Mouse (Mus musculus) heart, adult 18-20 months (tissue): ENCODE results near the gene Zfp2. TPM values are rescaled to one million over a fixed set of nuclear protein-coding genes. Genes with fewer than 3 reads are reported as not detected.

ENCODE experiments used
- DNase-seq, 2 experiments: peaks; one replicate each; pipeline ENCODE4 v3.0.0; 2021 to 2022; ENCODE audit warnings: mixed read lengths in 1 of 2
- long read RNA-seq, 2 experiments: library from polyadenylated mRNA; stranded (forward); transcript quantifications; one replicate each; pipeline ENCODE4 v2.0.0; 2021
- total RNA-seq, 2 experiments: library from RNA; stranded (reverse); gene quantifications; 2 replicates each; pipeline ENCODE4 v1.2.3; 2021

Zfp2 gene
- total RNA-seq: 1 to 10 TPM; 3.0 to 3.1 TPM
- long read RNA-seq, experiment 1, partial matches to known transcripts: 2 of 7 reads
- long read RNA-seq, experiment 1, other reads (novel, unspliced or antisense): 5 of 7 reads
- long read RNA-seq, experiment 2, partial matches to known transcripts: 2 of 5 reads
- long read RNA-seq, experiment 2, other reads (novel, unspliced or antisense): 3 of 5 reads

DNA sequence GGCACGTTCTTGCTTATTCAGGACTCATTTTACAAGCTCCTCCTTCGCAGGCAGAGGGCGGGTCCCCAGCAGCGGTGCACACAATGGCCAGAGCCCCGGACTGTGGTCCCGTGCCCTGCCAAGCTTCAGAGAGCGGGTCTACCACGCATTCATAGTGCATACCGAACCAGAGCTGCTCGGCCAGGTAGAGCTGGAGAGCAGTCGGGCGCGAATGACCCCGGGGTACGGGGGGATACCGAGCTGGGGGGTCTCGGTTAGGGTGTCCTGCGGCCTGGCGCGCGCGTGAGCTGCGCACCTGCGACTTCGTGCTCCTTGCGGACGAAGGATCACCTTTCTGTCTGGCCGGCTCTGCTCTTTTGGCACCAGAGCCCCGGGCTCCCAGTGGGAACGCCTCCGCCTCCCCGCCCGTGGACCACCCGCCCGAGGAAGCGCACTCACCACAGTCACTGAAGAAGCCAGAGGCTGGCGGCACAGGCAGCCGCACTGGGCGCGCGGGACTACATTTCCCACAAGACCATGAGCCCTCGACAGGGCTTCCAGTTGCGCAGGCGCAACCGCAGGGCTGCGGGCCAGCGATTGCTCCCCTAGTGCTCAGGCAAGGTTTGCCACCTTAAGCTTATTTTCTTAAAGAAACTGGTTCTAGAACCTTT is at the start of gene Zfp2:
TSS of gene Zfp2 (minus strand) at position 495 of the 650 bp plus-strand sequence.
- peak; percentile 91 to 94 for DNase-seq

- DNase-seq: peak; percentile 2 to 63
Measured at GRCm38 (mm10) chr11:50964886-50965285, 48.9 kb upstream of the Zfp2 start.

DNA sequence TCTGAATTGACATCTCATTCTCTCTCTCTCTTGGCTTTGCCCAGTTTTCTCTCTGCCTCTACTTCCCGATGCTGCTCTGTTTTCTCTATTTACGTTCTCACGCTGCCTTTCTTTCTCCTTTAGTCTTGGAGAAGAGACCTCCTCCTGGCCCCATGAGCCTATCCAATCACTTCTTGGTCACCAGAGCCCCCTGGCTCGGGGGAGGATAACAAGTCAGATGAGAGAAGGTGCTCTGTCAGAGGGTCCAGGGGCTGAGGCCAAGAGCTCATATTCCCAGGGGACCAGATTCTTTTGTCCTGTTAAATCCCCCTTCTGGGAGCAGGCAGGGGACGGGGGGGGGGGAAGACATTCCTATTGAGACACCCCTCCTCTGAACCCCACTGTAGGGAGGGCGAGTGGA is 37.7 kb upstream of the Zfp2 start, which contains the start of gene Prop1:
TSS of gene Prop1 (minus strand) at position 101 of the 400 bp plus-strand sequence.
- DNase-seq: no peak

DNA sequence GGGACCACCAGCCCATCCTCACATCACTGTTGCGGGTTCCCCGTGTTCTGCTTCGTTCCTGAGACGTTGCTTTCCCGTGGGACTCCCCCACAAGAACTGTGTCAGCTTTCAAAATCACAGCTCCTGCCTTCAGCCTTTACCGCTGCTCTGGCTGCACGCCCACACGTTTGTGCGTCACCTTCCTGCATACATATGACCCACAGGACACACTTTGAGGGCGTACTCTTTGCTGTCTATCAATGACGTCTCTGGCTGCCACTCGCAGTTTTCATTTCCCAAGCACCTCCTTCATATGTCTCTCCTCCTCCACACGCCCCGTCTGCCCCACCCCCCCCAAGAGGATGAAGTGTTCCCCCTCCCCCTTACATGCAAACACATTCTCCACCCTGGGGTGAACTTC is 36.3 kb upstream of the Zfp2 start:
- no peak for DNase-seq

GRCm38 (mm10) chr11:50943506-50943905 is 27.5 kb upstream of the Zfp2 start, which contains the start of gene 4933414I15Rik:
Gene 4933414I15Rik (minus strand): TSS chr11:50943765.
- DNase-seq: no peak

DNA sequence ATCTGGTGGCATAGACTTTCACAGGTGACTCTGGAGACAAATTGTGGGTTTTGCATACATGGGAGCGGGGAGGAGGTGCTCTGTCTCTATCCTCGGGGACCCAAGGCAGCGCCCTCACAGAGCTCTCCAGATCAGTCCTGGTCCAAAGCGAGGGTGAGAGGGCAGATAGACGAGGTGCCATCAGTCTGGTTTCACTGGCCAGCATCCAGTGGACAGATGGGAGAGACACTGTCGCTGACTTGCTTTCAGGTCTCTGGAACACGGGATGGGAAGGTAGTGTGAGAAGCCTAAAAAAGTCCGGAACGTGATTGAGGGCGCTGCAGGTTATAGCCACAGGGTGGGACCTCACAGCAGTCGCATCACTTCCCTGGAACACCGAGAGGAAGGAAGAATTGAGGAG is 26.4 kb upstream of the Zfp2 start:
- DNase-seq: no peak

DNA sequence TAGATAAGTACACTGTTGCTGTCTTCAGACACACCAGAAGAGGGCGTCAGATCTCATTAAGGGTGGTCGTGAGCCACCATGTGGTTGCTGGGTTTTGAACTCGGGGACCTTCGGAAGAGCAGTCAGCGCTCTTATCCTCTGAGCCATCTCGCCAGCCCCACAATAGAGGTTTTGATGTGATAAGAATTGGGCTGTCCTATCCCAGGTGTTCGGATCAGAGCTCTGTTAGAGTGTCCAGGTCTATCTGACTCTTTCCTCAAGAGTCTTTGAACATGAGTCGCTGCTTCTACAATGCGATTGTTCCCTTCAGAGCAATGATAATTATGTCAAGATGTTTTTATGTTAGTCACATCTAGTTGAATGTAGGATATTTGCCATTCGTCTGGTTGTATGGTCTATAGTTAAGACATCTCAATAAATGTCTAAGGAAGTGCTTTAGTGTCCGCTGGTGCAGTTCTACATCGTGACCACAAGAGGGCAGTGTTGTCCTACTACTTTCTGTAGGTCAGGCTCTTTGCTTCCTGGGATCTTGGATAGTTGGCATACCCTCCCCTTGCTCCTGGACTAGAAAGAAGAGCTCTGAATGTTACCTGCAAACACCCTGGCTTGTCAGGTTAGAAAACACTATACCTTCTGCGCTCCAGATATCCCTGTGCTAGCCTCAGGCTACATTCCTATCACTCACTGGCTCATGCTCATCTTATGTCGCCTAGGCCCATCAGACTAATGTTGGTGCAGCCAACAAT is 23.8 kb upstream of the Zfp2 start:
- peak in 1 of 2 experiments; percentile 36 for DNase-seq

DNA sequence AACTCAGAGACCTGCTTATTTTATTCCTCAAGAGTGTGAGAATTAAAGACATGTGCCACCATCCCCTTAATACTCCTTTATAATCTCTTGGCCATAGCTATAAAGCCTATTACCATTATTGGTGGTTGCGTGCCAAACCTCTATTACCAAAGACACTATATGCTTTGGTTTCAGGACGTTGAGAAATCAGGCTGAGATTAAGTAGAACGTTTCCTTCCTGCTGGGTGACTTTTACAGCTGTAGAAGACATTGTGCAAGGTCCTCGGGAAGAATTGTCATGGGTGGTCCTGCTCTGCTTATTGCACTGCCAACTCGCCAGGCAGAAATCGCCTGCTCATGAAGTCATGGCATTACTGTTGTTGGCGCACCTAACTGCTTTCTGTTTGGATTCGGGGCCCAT is 22.5 kb upstream of the Zfp2 start:
- DNase-seq: no peak

- DNase-seq: no peak
Measured at GRCm38 (mm10) chr11:50932040-50932439, 16.1 kb upstream of the Zfp2 start.

- peak; percentile 89 to 91 for DNase-seq
Measured at GRCm38 (mm10) chr11:50931451-50931866, 15.5 kb upstream of the Zfp2 start, which contains the start of gene Zfp354b. Gene Zfp354b (minus strand): TSS chr11:50931633.

GRCm38 (mm10) chr11:50931021-50931420 is 15.1 kb upstream of the Zfp2 start:
- DNase-seq: no peak

DNA sequence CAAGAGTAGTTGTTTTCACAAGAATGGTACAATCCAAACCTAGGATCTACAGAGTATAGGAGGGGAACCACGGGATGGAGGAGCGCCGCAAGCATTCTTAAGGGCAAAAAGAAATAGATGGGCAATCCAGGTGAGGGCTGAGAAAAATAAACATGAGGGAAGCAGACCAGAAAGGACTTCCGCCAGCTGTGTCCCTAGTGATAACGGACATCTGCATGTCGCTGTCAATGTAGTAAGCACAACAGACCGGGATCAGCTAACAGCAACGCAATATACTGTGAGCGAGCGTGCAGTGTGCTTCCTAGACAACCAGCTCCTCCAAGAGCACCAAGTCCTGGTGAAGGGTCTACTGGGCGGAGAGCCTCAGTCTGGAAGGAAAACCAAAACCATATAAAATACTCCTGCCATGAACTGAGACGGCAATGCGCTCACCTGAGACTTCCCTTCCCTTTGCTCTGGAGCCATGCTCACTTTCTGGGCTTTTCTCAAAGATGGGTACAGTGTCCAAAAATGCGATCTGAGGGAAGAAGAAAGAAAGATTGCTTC is 14.6 kb upstream of the Zfp2 start:
- peak in 1 of 2 experiments; percentile 11 for DNase-seq

DNA sequence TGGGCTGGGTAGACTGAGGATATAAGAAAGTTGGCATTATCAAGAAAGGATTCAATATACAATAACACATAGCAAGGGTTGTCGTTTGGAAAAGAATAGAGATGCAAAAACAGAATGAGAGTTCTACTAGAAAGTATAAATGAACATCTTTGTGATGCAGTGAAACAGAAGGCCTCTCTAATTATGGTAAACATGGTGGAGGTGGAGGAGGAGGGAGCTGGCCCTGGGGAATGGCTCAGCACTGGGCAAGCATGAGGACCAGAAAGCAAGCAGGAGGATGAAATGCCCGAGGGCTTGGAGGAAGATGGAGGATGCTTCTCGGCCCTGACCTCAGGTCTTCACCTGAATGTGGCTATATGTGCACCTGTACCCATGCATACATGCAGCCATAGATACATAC is 1.5 kb downstream of the Zfp2 start:
- no peak for DNase-seq

DNA sequence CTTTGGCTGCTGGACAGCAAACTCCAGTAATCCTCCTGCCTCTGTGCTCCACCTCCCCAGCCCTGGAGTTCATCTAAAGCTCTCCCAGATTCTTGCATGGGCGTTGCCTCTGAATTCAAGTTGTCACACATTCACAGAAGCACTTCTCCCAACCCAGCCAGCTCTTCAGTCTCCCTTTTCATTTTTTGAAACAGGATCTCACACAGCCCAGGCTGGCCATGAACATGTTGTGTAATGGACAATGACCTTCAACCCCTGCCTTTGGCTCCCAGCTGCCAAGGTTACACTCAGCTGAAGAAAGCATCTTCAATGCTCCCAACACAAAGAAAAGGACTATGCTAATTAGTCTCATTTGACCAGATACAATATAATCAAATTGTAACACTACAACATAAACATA is 2.7 kb downstream of the Zfp2 start:
- no peak for DNase-seq

DNA sequence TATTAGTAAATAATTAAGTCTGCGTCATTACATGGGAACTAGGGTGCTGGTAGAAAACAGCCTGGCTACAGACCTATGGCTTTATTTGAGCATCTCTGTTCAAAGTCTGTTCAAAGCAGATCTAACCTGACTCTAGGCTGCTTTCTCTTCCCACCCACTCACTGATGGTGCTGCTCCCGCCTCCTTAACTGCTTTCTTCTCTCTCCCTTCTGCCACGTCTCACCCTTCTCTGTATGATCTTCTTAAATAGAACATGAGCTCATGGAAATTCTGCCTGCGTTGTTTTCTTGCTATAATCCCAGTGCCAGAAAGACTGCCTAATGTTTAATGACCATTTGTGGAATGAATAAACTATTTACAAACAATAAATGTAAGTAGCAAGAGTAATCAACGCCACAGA is 7.8 kb downstream of the Zfp2 start:
- DNase-seq: no peak

DNA sequence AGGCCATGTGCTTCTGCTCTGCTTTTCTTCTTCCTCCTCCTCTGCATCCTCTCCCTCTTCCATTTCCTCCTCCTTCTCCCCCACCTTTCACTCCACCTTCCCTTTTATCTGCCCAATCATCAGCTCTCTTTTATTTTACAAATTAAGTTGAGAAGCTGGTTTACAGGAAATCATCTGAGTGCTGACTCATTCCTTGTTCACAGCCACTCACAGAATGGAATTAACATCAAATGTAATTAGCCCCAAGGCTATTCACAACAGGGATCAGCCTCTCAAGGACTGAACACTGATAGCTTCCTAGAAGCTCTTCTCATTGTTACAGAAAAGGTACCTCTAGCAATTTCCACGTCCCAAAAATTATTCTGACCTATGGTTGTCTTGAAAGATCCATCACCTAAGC is 18.6 kb downstream of the Zfp2 start:
- DNase-seq: no peak

DNA sequence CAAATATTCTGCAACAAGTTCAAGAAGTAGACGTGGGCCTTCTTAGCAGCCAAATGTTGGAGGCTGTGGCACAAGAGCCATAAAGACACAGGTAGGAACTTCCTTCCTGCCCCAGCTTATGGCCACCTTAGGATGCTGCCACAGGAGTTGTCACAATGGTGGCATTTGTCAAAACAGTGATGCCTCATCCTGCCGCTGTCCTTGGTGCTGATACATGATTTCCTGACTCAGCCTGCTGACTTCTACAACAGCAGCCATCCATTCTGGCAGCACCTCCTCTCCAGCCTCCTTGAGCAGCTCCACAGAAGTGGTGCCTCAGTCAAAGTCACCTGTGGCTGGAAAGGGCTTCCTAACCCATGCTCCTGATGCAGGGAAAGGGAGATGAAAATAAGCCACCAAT is 23.5 kb downstream of the Zfp2 start:
- DNase-seq: no peak

DNA sequence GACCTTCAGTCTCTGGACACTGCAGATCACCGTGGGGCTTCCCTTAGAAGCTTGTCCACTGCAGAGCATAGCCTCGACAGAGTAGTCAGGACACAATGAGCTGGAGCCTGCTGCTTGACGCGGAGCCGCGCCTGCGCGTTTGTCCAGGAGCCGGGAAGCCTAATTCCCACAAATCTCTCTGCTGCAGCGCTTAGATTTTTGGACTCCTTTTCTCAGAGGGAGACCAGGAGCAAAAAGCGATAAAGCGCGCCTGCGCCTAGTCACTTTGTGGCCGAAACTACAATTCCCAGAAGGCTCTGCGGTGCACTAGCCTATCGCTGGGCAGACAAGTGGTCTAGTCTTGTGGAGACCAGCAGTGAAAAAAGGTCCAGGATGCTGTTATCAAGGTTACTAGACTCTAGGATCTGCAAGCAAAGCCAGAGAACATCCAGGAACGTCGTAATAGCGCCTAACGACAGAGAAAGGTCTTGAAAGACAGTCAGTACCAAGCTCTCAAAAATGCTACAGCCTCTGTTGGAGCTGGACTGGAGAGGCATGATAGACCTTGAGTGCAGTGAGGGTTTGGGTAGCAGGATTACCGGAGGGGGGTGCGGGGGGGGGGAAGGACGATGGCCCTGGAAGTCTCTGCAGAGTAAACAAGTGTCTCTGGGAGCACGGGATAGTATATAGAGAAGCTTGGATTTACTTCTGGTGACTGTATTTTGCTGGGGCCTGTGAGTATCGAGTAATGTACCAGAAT is 28.4 kb downstream of the Zfp2 start, which contains the start of gene Zfp454:
TSS of gene Zfp454 (minus strand) at position 262 of the 739 bp plus-strand sequence.
- peak; percentile 90 to 94 for DNase-seq

DNA sequence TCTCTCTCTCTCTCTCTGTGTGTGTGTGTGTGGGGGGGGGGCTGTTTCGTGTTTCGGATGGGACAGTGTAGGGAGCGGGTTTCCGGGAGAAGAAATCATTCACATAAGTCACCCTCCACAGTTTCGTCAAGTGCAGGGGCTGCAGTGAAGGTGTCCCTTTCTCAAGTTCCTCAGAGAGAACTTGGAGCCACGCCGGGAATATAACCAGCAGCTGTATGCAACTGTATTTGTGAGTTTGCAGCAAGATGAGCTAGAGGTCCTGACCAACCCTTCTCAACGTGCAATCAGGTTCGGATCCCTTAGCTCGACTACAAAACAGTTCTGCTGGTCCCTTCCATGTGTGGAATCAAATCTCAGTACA is 29.1 kb downstream of the Zfp2 start:
- no peak for DNase-seq

- DNase-seq: no peak
Measured at GRCm38 (mm10) chr11:50886231-50886932, 29.6 kb downstream of the Zfp2 start.

DNA sequence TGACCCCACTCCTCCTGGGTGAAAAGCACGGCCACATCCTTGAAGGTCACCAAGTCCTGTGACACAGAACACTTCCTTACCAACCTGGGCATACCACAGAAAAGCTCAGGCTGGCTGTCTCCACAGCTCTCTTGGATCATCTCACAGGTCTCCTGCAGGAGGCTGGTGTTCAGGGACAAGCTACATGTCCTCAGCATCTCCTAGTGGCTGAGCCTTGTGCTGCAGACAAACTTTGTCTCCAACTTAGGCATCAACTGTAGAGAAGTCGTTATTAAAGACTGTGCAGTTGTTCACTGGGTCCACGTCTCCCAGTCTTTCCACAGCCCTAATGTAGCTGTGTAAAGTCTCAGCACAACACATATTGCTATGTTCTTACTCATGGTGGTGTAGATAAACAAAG is 32.2 kb downstream of the Zfp2 start:
- no peak for DNase-seq

GRCm38 (mm10) chr11:50878641-50879040 is 37.3 kb downstream of the Zfp2 start:
- no peak for DNase-seq
